Mouse (Mus musculus) mesoderm, embryonic 11.5 days (tissue): ENCODE results near the gene Ces2e.
"Not testable (repeated sequence)": the region's sequence is repeated elsewhere in the genome, so short reads cannot be mapped to it uniquely, and the experiment has no call there.

Source experiments
- DNase-seq: peaks from one replicate; pipeline ENCODE4 v3.0.0-alpha.2; 2012; ENCODE audit warnings: low read depth, low spot score

The Ces2e gene

GRCm38 (mm10) chr8:104925972-104926596, at the start of gene Ces2e:
Gene Ces2e (plus strand): TSS chr8:104926260.
- no peak for DNase-seq

DNA sequence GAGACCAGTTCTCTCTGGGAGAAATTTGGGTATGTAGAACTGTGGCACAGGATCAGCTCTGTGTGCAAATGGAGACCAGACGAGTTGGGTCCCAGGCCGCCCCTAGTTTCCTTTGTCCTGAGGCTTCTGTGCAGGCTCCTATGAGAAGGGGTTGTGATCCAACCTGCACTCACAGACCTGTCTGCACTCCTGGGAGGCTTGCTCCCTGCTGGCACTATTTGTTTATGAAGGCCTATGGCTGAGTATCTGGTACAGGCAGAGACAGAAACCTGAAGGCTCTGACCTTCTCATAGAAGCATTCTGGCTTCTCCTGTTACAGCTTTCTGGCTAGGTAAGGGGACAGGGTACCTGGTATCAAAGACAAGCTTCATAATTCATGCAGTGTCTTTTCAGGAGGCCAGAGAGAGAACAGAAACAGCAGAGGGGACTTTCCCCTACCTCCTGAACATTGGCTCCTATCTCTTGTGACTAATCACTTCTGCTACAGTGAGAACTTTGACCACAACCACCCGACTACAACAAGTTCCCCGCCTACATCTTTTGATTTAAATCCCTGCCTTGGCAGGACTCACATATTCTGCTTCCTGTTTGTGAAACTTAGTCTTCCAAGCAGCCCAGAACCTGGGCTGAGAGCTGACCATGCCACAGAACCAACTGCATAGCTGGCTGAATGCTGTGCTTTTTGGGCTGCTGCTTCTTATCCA, 39.7 kb upstream of the Ces2e start:
- DNase-seq: not testable (repeated sequence)

DNA sequence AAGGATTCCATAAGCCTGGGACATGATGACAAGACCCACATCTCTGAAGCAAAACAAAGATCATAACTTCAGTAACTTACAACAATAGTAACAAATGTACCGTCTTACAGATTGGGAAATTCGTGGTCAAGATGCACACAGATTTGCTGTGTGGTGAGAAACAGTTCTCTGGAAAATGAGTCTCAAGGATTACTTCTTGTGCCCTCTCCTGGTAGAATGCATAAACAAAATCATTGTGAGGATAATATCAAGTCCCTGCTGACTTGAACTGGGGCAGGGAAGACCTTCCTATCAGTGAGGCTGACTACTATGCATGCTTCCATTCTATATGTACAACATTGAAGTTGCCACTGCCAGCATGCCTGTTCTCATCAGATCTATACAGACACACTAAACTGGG, 24.3 kb upstream of the Ces2e start:
- DNase-seq: no peak

GRCm38 (mm10) chr8:104907111-104907510, 18.9 kb upstream of the Ces2e start:
- DNase-seq: no peak

GRCm38 (mm10) chr8:104909021-104909420, 17.0 kb upstream of the Ces2e start:
- not testable (repeated sequence) for DNase-seq

GRCm38 (mm10) chr8:104909651-104910050, 16.4 kb upstream of the Ces2e start:
- DNase-seq: not testable (repeated sequence)

- DNase-seq: no peak
Observed at GRCm38 (mm10) chr8:104927301-104927700, 1.2 kb downstream of the Ces2e start.

DNA sequence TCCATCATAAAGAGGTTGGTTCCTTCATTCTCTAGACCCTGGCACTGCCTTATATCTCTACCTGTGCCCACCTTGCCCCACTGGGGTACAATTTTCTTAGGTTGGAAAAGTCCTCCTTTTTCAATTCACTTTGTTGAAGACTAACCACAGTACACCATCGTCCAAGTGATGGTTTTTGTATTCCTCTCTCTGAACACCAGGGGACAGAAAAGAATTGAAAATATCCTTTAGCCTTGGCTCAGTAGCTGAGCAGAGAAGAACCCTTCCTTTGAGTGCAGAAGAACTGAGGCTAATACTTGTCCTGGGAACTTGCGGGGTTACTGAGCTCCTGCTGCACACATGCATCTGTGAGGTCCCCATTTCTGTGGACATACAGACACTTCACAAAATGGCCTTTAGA, 18.6 kb downstream of the Ces2e start:
- no peak for DNase-seq

DNA sequence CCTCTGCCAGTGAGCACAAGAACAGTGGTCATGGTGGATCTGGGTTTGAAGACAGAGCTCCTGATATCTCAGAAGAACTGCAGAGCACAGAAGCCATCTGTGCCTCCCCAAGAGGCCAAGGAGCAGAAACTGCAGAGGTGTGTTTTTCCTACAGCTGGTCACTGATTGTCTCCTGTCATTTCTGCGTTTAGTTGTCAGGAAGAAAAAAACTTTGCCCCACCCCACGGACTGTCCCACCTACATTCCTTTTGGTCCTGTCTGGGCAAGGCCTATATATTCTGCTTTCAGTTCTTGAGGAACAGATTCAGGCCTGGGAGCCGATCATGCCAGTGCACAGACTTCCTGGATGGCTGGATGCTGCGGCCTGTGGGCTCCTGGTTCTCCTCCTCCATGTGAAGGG, 21.0 kb downstream of the Ces2e start, which contains the start of gene Ces2f:
Gene Ces2f, plus strand, starts transcription at position 301 of the 400 bp plus-strand sequence.
- no peak for DNase-seq

DNA sequence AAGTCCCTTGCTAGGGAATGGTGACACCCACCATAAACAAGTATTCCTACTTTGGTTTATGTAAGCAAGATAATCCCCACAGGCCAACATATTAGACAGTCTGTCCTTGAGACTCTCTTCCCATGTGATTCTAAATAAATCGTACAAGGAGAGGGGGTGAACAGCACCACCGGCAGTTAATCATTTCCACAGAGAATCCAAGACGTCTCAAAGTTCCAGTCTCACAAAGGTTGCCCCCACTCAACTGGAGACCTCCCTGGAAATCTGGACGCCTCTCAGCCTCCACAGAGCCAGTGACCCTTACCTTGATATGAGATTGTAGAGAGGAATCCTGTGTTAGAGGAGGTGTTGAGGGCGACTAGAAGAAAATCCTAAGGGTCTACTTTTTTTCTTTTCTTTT, 23.0 kb downstream of the Ces2e start:
- no peak for DNase-seq

DNA sequence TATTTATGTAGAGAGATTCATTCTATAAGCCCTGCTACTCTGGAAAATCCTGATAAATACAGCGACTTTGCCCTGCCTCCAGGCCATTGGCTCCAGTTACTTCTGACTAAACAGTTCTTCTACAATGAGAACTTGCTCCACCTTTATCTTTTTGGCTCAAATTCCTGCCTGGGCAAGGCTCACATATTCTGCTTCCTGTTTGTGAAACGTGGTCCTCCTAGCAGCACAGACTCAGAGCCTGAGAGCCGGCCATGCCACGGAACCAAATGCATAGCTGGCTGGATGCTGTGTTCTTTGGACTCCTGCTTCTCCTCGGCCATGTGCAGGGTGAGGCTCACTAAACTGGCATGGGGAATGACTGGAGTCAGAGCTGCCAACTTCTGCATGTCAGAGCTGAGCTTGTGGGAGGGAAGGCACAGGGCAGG, 35.5 kb downstream of the Ces2e start, which contains the start of gene Ces2g:
Gene Ces2g, plus strand, starts transcription at position 182 of the 425 bp plus-strand sequence.
- DNase-seq: no peak

DNA sequence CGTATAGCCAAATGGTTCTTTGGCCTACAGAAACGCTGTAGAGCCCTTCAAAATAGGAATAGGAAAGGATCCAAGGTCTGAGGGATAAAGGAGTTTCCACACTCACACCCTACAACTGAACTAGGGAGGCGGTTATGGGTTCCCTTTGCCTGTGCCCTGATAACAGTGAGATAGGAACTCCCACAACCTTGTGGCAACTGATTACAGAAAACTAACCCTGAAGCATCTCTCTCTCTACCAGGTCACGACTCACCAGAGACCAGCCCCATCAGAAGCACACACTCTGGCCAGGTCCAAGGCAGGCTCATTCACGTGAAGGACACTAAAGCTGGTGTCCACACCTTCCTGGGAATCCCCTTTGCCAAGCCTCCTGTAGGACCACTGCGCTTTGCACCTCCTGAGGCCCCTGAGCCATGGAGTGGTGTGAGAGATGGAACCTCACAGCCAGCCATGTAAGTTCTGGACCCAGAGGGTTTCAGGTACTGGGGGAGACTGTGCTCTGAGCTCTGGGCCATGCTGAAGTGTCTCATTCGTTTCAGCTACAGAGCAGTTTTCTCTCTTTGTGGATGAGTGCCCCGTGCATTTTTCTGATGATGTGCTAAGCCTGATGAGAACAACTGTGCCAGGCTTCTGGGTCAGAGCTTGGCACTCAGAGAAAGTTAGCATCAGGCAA, 36.3 kb downstream of the Ces2e start:
- no peak for DNase-seq

DNA sequence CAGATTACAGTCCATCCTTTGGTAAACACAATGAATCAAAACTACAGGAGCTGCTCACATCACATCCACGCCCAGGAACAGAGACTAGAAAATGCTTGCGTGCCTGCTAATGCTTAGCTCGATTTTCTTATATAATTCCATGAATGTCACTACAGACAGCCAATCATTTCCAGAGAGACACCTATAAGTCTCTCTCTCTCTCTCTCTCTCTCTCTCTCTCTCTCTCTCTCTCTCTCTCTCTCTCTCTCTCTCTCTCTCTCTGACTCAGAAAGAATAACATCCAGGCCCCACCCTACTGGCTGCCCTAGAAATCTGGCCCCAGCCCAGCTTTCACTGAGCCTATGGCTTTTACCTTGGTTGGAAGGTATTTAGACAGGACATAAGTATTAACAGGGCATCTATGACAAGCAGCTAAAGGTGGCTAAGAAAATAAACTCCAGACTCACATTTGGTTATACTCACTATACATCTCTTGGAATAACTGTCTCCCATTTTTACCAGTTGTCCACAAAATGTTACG, 37.4 kb downstream of the Ces2e start:
- no peak for DNase-seq

DNA sequence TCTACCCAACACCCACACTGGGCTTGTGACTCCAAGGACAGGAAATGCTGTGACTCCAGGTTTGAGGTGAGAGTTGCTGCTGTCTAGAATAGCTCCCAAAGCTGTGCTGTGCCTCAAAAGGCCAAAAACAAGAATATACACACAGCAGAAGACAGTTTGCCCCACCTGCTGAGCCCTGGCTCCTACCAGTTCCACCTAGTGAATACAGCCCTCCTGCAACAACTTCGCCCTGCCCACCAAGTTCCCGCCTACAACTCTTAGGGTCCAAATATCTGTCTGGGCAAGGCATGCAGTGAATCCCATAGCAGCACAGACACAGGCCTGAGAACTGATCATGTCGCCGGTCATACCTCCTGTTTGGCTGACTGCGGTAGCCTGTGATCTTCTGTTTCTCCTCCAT, 58.1 kb downstream of the Ces2e start:
- no peak for DNase-seq
